Mouse (Mus musculus): ENCODE results near the gene Wfdc17. TPM values are rescaled to one million over a fixed set of nuclear protein-coding genes. Genes with fewer than 3 reads are reported as not detected.
A peak's percentile ranks its signal among the peaks of the same experiment; 100 is the strongest.

Gene Wfdc17
- total and polyA plus RNA-seq, 2 experiments from 2014 or later, result 1.1 TPM; not detected in 1

DNA sequence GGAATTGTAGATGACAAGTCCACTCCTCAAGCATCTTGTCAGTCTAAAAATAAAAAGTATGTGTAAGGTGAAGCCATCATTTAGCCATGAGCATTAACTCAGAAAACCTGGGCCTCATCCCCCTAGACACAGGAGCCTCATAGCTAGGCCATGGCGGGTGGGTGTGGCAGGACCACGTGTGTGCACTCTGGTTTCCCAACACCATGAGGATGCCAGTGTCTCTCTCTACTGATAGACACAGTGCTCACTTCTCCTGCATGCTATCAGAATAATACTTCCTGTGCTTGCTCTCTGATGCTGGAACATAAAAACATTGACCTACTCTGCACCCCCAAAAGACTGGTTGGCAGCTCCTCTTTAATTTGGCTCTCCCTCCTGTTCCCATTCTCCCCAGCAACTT is 32.1 kb downstream of the Wfdc17 start:
- no peak for ATAC-seq
- WGBS, result 81% methylated on average over 2 of the region's 2 CpGs
- Histone ChIP-seq H3K27ac (no peak overlapping the region), H3K4me1 (ENCODE audit: insufficient read depth, low read length) (no peaks in the 10 kb centered on the region), H3K9me3 (ENCODE audit: low read length) (peaks cover 3% of the 10 kb centered on the region; the same call in 1 of the 2 replicates), H3K9ac (replicated peaks; ENCODE audit: low read length) (no peak overlapping the region), H3K36me3 (ENCODE audit: insufficient read depth, low read length) (no peaks in the 10 kb centered on the region), H3K4me3 (ENCODE audit: low read length) (no peak overlapping the region), H3K27me3 (ENCODE audit: insufficient read depth, low read length) (no peaks in the 10 kb centered on the region), H3K4me2 (ENCODE audit: low read depth, low read length) (no peak overlapping the region)
- no peak for TF ChIP-seq CTCF (IDR thresholded peaks at IDR 0.05; ENCODE audit: low read depth)
- no peak for DNase-seq (ENCODE audit: low spot score)

DNA sequence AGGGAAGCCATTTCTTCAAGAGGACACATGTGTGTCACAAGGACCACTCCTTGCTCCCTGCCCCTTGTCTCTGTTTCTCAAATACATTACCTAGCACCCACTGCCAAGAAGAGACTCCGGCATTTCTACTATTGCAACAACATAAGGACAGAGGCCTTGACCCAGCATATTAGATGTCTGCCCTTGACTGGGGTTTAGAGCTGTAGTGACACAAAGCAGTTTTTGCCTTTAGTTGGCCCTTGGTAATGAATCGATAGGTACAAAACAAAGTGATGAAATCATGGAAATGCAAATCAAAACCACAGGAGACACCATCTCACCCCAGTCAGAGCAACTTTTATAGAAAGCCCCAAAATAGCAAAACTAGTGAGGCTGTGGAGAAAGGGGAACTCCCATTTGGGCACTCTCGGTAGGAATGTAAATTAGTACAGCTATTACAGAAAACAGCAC is 33.3 kb downstream of the Wfdc17 start:
- Histone ChIP-seq H3K9me3 (ENCODE audit: low read length) (peaks cover 3% of the 10 kb centered on the region; the same call in 1 of the 2 replicates), H3K4me3 (ENCODE audit: low read length) (no peak overlapping the region), H3K27me3 (ENCODE audit: insufficient read depth, low read length) (no peaks in the 10 kb centered on the region), H3K27ac (no peak overlapping the region), H3K4me2 (ENCODE audit: low read depth, low read length) (no peak overlapping the region), H3K36me3 (ENCODE audit: insufficient read depth, low read length) (no peaks in the 10 kb centered on the region), H3K4me1 (ENCODE audit: insufficient read depth, low read length) (no peaks in the 10 kb centered on the region), H3K9ac (replicated peaks; ENCODE audit: low read length) (no peak overlapping the region)
- no peak for ATAC-seq
- TF ChIP-seq CTCF (IDR thresholded peaks at IDR 0.05; ENCODE audit: low read depth), result no peak
- 77% methylated on average over 3 of the region's 3 CpGs for WGBS
- DNase-seq (ENCODE audit: low spot score), result no peak

DNA sequence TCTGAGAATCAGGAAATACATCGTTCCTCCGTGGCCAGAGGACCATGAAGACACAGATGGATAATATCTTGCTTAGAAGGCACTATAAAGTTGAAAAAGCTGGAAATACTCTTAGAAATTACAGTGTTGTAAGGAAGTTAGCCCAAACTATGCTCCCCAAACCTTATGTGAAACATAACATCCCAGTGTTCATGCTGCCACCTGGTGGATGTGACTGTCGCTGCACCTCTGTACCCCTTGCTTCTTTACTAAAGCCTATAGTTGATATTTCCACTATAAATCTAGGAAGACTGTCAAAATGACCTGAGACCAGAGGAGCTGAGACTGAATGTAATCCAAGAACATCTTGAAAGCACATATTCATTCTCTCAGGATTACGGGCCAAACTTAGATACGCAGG is 35.5 kb downstream of the Wfdc17 start:
- peak; percentile 92 for TF ChIP-seq CTCF (IDR thresholded peaks at IDR 0.05; ENCODE audit: low read depth)
- Histone ChIP-seq H3K4me2 (ENCODE audit: low read depth, low read length) (no peak overlapping the region), H3K4me1 (ENCODE audit: insufficient read depth, low read length) (no peaks in the 10 kb centered on the region), H3K4me3 (ENCODE audit: low read length) (no peak overlapping the region), H3K9me3 (ENCODE audit: low read length) (no peaks in the 10 kb centered on the region), H3K9ac (replicated peaks; ENCODE audit: low read length) (no peak overlapping the region), H3K27ac (no peak overlapping the region), H3K36me3 (ENCODE audit: insufficient read depth, low read length) (no peaks in the 10 kb centered on the region), H3K27me3 (ENCODE audit: insufficient read depth, low read length) (no peaks in the 10 kb centered on the region)
- 25% methylated on average over 5 of the region's 5 CpGs for WGBS
- ATAC-seq, result no peak
- DNase-seq (ENCODE audit: low spot score), result peak; percentile 84

DNA sequence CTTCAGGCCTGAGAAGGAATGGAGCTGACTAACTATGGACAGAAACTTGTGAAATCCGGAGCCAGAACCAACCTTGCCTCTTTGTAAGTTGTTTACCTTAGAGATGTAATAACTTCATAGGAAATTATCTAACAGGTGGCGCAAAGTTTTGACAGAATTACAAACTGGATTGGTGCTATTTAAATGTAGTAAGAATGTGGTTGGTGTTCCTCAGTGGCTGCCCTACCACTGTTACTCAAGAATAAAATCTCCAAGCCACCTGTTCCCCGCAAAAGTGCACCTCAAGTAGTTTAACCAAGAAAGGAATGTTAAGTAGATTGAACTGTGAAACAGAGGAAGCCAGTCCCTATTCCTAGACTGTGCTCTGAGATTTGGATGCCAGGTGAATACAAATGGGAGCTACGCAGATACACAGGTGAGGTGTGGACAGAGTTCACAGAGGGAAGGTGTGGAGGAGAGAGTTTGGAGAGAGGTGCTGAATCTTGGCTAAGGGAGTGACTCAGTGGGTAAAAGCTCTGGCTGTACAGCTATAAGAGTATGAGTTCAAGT is 36.7 kb downstream of the Wfdc17 start:
- H3K9ac ChIP-seq (replicated peaks; ENCODE audit: low read length), result no peak overlapping the region
- H3K4me1 ChIP-seq (ENCODE audit: insufficient read depth, low read length), result no peaks in the 10 kb centered on the region
- H3K4me3 ChIP-seq (ENCODE audit: low read length), result no peak overlapping the region
- TF ChIP-seq CTCF (IDR thresholded peaks at IDR 0.05; ENCODE audit: low read depth), result no peak
- ATAC-seq (no peak), DNase-seq (ENCODE audit: low spot score) (no peak)
- no peaks in the 10 kb centered on the region for H3K9me3 ChIP-seq (ENCODE audit: low read length)
- WGBS, result 82% methylated on average over 4 of the region's 4 CpGs
- no peak overlapping the region for H3K4me2 ChIP-seq (ENCODE audit: low read depth, low read length)
- no peak overlapping the region for H3K27ac ChIP-seq
- no peaks in the 10 kb centered on the region for H3K36me3 ChIP-seq (ENCODE audit: insufficient read depth, low read length)
- H3K27me3 ChIP-seq (ENCODE audit: insufficient read depth, low read length), result no peaks in the 10 kb centered on the region

DNA sequence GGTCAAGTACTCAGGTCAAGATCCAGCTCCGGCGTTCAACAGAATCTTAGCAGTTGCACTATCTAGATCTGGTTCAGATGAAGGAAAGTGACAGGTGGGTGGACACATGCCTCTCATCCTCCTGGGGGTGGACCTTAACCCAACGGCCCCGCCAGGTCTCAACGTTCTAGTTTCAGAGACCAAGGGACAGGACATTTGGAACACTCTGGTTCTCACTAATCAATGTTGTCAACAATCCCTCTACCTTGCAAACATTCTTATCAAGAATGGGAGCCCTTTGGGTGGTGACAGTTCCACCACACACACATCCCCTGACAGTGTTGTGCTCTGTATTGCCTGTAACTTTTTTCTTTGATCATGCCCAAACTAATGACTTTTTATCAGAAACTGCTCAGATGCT is 38.0 kb downstream of the Wfdc17 start:
- 81% methylated on average over 5 of the region's 5 CpGs for WGBS
- ATAC-seq (no peak), DNase-seq (ENCODE audit: low spot score) (no peak)
- Histone ChIP-seq H3K27me3 (ENCODE audit: insufficient read depth, low read length) (no peaks in the 10 kb centered on the region), H3K4me3 (ENCODE audit: low read length) (no peak overlapping the region), H3K4me2 (ENCODE audit: low read depth, low read length) (no peak overlapping the region), H3K9me3 (ENCODE audit: low read length) (no peaks in the 10 kb centered on the region), H3K36me3 (ENCODE audit: insufficient read depth, low read length) (no peaks in the 10 kb centered on the region), H3K4me1 (ENCODE audit: insufficient read depth, low read length) (no peaks in the 10 kb centered on the region), H3K9ac (replicated peaks; ENCODE audit: low read length) (no peak overlapping the region), H3K27ac (no peak overlapping the region)
- no peak for TF ChIP-seq CTCF (IDR thresholded peaks at IDR 0.05; ENCODE audit: low read depth)

DNA sequence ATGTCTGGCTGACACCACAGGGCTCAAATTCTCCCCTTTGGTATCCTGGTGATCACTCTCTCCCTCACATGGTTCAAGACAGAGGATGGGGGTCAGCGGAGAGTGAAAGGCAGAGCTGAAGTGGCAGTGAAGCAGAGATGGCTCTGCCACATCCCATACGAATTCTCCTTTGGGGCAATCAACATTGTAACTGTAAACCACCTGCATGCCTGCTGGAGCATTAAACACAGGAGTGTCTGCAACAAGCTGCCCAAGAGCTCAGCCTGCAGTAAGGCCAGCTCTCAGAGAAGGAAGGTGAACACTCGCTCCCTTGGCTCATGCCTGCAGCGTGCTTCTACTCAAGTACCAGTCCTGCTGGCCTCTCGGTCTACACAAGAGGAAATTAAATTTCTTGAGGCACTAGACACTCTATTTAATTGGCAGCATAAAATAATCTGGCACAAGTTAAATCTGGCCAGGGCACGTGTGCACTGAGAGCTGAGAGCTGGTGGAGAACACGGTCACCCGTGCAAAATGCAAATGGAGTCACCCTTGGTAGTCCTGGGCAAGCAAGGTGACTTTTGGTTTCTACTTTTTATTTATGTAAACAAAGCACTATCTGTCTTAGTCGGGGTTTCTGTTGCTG is 39.1 kb downstream of the Wfdc17 start:
- Histone ChIP-seq H3K4me2 (ENCODE audit: low read depth, low read length) (no peak overlapping the region), H3K4me3 (ENCODE audit: low read length) (no peak overlapping the region), H3K27ac (no peak overlapping the region), H3K9ac (replicated peaks; ENCODE audit: low read length) (no peak overlapping the region), H3K36me3 (ENCODE audit: insufficient read depth, low read length) (no peaks in the 10 kb centered on the region), H3K27me3 (ENCODE audit: insufficient read depth, low read length) (no peaks in the 10 kb centered on the region), H3K4me1 (ENCODE audit: insufficient read depth, low read length) (no peaks in the 10 kb centered on the region), H3K9me3 (ENCODE audit: low read length) (no peaks in the 10 kb centered on the region)
- DNase-seq (ENCODE audit: low spot score), result no peak
- WGBS, result 69% methylated on average over 9 of the region's 9 CpGs
- no peak for TF ChIP-seq CTCF (IDR thresholded peaks at IDR 0.05; ENCODE audit: low read depth)
- ATAC-seq, result no peak

DNA sequence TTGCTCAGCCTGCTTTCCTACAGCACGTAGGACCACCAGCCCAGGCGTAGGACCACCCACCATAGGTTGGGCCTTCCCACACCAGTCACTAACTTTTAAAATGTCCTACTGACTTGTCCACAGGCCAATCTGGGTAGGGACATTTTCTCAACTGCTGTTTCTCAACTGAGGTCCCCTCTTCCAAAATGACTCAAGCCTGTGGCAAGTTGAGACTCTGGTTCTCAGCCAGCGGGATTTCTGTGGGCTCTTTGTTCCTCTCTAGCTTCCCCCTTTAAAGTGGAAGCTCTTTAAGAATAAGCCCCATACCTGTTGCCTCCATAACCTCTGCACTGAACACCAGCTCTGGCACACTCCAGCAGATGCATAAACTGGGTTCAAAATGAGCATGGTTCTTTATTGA is 39.7 kb downstream of the Wfdc17 start:
- H3K4me2 ChIP-seq (ENCODE audit: low read depth, low read length), result no peak overlapping the region
- no peak overlapping the region for H3K4me3 ChIP-seq (ENCODE audit: low read length)
- TF ChIP-seq CTCF (IDR thresholded peaks at IDR 0.05; ENCODE audit: low read depth), result no peak
- no peak for ATAC-seq
- H3K27ac ChIP-seq, result no peak overlapping the region
- no peaks in the 10 kb centered on the region for H3K9me3 ChIP-seq (ENCODE audit: low read length)
- 84% methylated on average over 3 of the region's 3 CpGs for WGBS
- H3K9ac ChIP-seq (replicated peaks; ENCODE audit: low read length), result no peak overlapping the region
- DNase-seq (ENCODE audit: low spot score), result no peak
- 0 out of 2 replicates have a peak, but pooled peaks cover 3% of the 10 kb centered on the region for H3K27me3 ChIP-seq (ENCODE audit: insufficient read depth, low read length)
- H3K36me3 ChIP-seq (ENCODE audit: insufficient read depth, low read length), result no peaks in the 10 kb centered on the region
- H3K4me1 ChIP-seq (ENCODE audit: insufficient read depth, low read length), result no peaks in the 10 kb centered on the region
